Mouse (Mus musculus): ENCODE results near the gene Mroh2a.

GRCm38 (mm10) chr1:88263778-88264177 is 37.0 kb downstream of the Mroh2a start:
- TF ChIP-seq CTCF (IDR thresholded peaks at IDR 0.05; ENCODE audit: extremely low read depth, insufficient read depth, low read length), result no peak
- no peak for TF ChIP-seq POLR2A (IDR thresholded peaks at IDR 0.05; ENCODE audit: extremely low read depth, insufficient read depth, low read length)

All from cortical plate, adult 2 months (tissue).